Mouse (Mus musculus): ENCODE measurements around the gene Klrb1. TPM values are rescaled to one million over a fixed set of nuclear protein-coding genes. Genes with fewer than 3 reads are reported as not detected.

The Klrb1 gene
- total and polyA plus RNA-seq, 3 experiments: 0.29 to 1.1 (median 1.1) TPM

DNA sequence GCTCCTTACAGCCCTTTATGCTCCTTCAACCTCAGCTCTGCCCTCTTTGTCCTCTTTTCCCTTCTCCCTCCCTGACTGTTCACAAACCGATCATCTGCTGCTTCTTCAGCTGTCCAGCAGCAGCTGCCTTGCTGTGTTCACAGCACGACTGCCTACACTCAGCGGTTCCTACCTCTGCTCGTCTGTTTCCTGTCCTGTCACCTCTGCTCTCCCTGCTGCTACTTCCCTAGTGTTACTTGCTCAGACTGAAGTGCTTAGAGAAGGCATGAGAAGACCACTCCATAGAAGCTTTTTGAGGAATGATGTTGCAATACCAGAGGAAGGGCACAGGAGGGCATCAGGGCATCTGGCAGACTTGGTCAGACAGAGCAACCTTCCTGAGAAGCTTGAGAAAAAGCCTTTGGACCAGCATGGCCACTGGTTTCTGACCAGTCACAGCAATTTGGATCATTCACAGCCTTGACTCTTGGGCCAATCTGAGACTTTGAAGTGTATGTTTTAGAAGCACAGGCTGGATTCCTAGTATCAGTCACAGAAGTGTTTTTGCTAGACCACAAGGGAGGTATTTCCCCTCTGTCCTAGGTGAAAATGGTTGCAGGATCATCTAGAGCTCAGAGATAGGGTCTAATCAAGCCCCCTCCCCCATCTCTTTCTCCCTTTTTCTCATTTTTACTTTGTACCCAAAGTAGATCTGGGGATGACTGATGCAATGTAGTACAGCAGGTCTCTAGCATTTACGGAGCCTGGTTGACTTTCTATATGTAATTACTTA, 11.2 kb upstream of the Klrb1 start (continued):
- TF ChIP-seq USF2 (conservative IDR thresholded peaks at IDR 0.05; ENCODE audit: low read depth, low read length): no peak
- no peak for TF ChIP-seq GABPA (IDR thresholded peaks at IDR 0.05; ENCODE audit: insufficient replicate concordance, low read depth, low read length)
- no peak for TF ChIP-seq KAT2A (IDR thresholded peaks at IDR 0.05; ENCODE audit: insufficient replicate concordance, low read length)
- no peak for TF ChIP-seq CHD1 (IDR thresholded peaks at IDR 0.05; ENCODE audit: low read depth, low read length)
- no peak; the same call in 1 of the 2 replicates for TF ChIP-seq POLR2A (IDR thresholded peaks at IDR 0.05; ENCODE audit: low read depth, low read length)
- TF ChIP-seq SMC3 (IDR thresholded peaks at IDR 0.05; ENCODE audit: low read depth, low read length): no peak
- TF ChIP-seq MAZ (IDR thresholded peaks at IDR 0.05; ENCODE audit: low read depth, low read length): no peak
- TF ChIP-seq ZNF384 (IDR thresholded peaks at IDR 0.05; ENCODE audit: low read depth, low read length): no peak
- TF ChIP-seq ZC3H11A (IDR thresholded peaks at IDR 0.05; ENCODE audit: low read depth, low read length): no peak
- TF ChIP-seq NELFE (IDR thresholded peaks at IDR 0.05; ENCODE audit: low read depth, low read length): 0 out of 2 replicates have a peak, but pooled peaks have one; percentile 18
- peak; percentile 70; the same call in 1 of the 2 replicates for TF ChIP-seq MEF2A (IDR thresholded peaks at IDR 0.05; ENCODE audit: borderline replicate concordance, low read depth, low read length)

GRCm38 (mm10) chr6:128732032-128732431, 9.2 kb upstream of the Klrb1 start:
- Histone ChIP-seq H3K9me3 (replicated peaks; ENCODE audit: low read length) (peaks cover 5% of the 10 kb centered on the region), H3K27me3 (replicated peaks) (no peaks in the 10 kb centered on the region), H3K9ac (ENCODE audit: insufficient read depth, low read depth) (peak overlapping the region; percentile 33; the same call in 1 of the 2 replicates), H3K4me3 (replicated peaks in 1 of 3; ENCODE audit: low read depth in 2 of 3, low read length in 2 of 3, poor library complexity in 1 of 3) (no peak overlapping the region), H3K36me3 (replicated peaks in 1 of 2; ENCODE audit: control insufficient read depth in 1 of 2, insufficient read depth in 1 of 2, low read length in 1 of 2) (no peaks in the 10 kb centered on the region), H3K4me1 (ENCODE audit: control insufficient read depth in 1 of 2, insufficient read depth in 2 of 2) (peaks cover 20 to 50% of the 10 kb centered on the region in 2 experiments), H3K79me2 (replicated peaks; ENCODE audit: control insufficient read depth, extremely low read depth, insufficient read depth, poor library complexity, severe bottlenecking) (no peaks in the 10 kb centered on the region), H3K4me2 (ENCODE audit: insufficient read depth, low read depth, poor library complexity, severe bottlenecking) (peak overlapping the region; percentile 13; the same call in 1 of the 2 replicates), H3K27ac (ENCODE audit: insufficient read depth, low read depth) (peak overlapping the region; percentile 79)
- peak; percentile 31 for DNase-seq (ENCODE audit: extremely low read depth)
- no peak for TF ChIP-seq JUND (conservative IDR thresholded peaks at IDR 0.05; ENCODE audit: low read depth, low read length)
- peak; percentile 66 for TF ChIP-seq EP300 (IDR thresholded peaks at IDR 0.05; ENCODE audit: low read length)
- TF ChIP-seq ETS1 (conservative IDR thresholded peaks at IDR 0.05; ENCODE audit: low read depth, low read length): peak; percentile 16; the same call in 1 of the 2 replicates
- in situ Hi-C loops (cut with MboI; ENCODE audit: low pct_ligation_motif_present, low pct_unique_long_range_greater_than_20kb, low sequenced_read_pairs) (no loop called here), dilution Hi-C loops (cut with MboI; ENCODE audit: extremely low pct_ligation_motif_present, extremely low pct_unique_long_range_greater_than_20kb, low sequenced_read_pairs) (no loop called here)

GRCm38 (mm10) chr6:128701691-128702090, 21.2 kb downstream of the Klrb1 start:
- H3K4me2 ChIP-seq (ENCODE audit: insufficient read depth, low read depth, poor library complexity, severe bottlenecking): no peak overlapping the region
- no peak overlapping the region for H3K9ac ChIP-seq (ENCODE audit: insufficient read depth, low read depth)
- H3K4me3 ChIP-seq (replicated peaks in 1 of 3; ENCODE audit: low read depth in 2 of 3, low read length in 2 of 3, poor library complexity in 1 of 3): no peak overlapping the region
- TF ChIP-seq RCOR1 (conservative IDR thresholded peaks at IDR 0.05; ENCODE audit: low read depth, low read length): no peak
- dilution Hi-C loops (cut with MboI; ENCODE audit: extremely low pct_ligation_motif_present, extremely low pct_unique_long_range_greater_than_20kb, low sequenced_read_pairs): no loop called here
- no peaks in the 10 kb centered on the region for H3K36me3 ChIP-seq (replicated peaks in 1 of 2; ENCODE audit: control insufficient read depth in 1 of 2, insufficient read depth in 1 of 2, low read length in 1 of 2)
- DNase-seq (ENCODE audit: extremely low read depth): no peak
- no peak overlapping the region for H3K27ac ChIP-seq (ENCODE audit: insufficient read depth, low read depth)
- H3K79me2 ChIP-seq (replicated peaks; ENCODE audit: control insufficient read depth, extremely low read depth, insufficient read depth, poor library complexity, severe bottlenecking): no peaks in the 10 kb centered on the region
- no peaks in the 10 kb centered on the region for H3K9me3 ChIP-seq (replicated peaks; ENCODE audit: low read length)
- H3K4me1 ChIP-seq (ENCODE audit: control insufficient read depth in 1 of 2, insufficient read depth in 2 of 2): no peaks in the 10 kb centered on the region
- H3K27me3 ChIP-seq (replicated peaks): no peaks in the 10 kb centered on the region
- in situ Hi-C loops (cut with MboI; ENCODE audit: low pct_ligation_motif_present, low pct_unique_long_range_greater_than_20kb, low sequenced_read_pairs): no loop called here

Data from CH12.LX (cell line).